ENCODE assay signal across 8 mouse cellular contexts in the genomic region with DNA sequence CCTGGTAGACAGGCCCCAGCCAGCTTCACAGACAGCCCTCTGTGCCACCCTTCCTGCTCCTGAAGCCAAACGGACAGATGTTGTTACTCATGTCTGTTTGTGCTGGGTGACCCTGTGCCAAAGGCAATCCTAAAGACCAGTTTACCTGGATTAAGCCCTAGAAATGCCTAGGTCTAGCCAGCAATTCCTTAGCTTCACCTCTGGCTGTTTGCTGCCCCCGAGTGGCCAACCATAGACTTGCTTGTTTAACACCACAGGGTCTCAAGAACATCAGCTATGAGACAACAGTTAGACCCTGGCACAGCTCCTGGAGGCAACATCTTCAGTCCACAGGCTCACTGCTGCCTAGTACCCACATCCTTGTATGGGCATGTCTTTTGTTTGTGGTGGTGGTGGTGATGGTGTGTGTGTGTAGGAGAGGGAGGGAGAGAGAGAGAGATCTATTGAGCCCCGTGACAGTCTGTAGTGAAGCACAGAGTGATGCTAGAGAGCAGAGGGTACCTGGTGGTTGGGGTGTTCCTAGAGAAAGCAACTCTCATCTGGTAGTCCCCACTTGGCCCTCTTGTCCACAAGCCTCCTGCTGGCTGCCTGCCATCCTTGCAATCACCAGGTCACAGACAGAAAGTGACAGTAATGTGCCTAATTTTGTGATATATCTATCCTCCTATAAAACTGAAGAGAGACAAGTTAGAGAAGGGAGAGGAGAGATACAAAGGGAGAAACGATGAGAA. TPM values are rescaled to one million over a fixed set of nuclear protein-coding genes. Genes with fewer than 3 reads are reported as not detected.
DNase-seq lines count a peak whose midpoint lies in the region; ATAC-seq and TF ChIP-seq lines count a peak whose summit lies in the region.

No protein-coding gene starts in this region.

- WGBS in embryonic facial prominence, embryonic 15.5 days, result 27% methylated on average over 4 of the region's 4 CpGs

- H3K9me3 ChIP-seq in ES-Bruce4 (replicated peaks; ENCODE audit: control insufficient read depth, insufficient read depth, low read length, poor library complexity, severe bottlenecking), result no peaks in the 10 kb centered on the region
- no peaks in the 10 kb centered on the region for H3K9me3 ChIP-seq in embryonic facial prominence, embryonic 15.5 days (replicated peaks)

- peaks cover 21% of the 10 kb centered on the region for H3K36me3 ChIP-seq in ES-Bruce4 (ENCODE audit: control insufficient read depth, insufficient read depth, low read length, poor library complexity, severe bottlenecking)
- H3K36me3 ChIP-seq in embryonic facial prominence, embryonic 15.5 days, result peaks cover 14% of the 10 kb centered on the region

- no peak for TF ChIP-seq EP300 in ES-Bruce4 (IDR thresholded peaks at IDR 0.05; ENCODE audit: insufficient read depth, low read depth, low read length)

- H3K9ac ChIP-seq in ES-Bruce4 (ENCODE audit: low read depth, poor library complexity, severe bottlenecking), result no peak overlapping the region
- no peak overlapping the region for H3K9ac ChIP-seq in embryonic facial prominence, embryonic 15.5 days

- intact Hi-C loops in heart, postnatal 36 days (cut with DNase I), result loop anchor here (1.0 kb wide), 2 partner anchors 16 to 79 kb away; no protein-coding TSS in a partner anchor

- H3K27me3 ChIP-seq in ES-Bruce4 (ENCODE audit: control insufficient read depth, insufficient read depth, low read length, poor library complexity, severe bottlenecking), result no peaks in the 10 kb centered on the region
- H3K27me3 ChIP-seq in embryonic facial prominence, embryonic 15.5 days, result no peaks in the 10 kb centered on the region

- H3K4me2 ChIP-seq in embryonic facial prominence, embryonic 15.5 days (replicated peaks), result no peak overlapping the region

- no peak for TF ChIP-seq POLR2A in ES-Bruce4 (IDR thresholded peaks at IDR 0.05; ENCODE audit: insufficient read depth, low read length)

- peak; percentile 43; the same call in 1 of the 2 replicates for ATAC-seq in embryonic facial prominence, embryonic 15.5 days (ENCODE audit: insufficient number of reproducible peaks, low FRiP score, low TSS enrichment, low read depth)

- peak; percentile 81 to 85 for DNase-seq in adrenal gland, postnatal 36 days
- DNase-seq in heart, postnatal 36 days, result peak; percentile 74 to 82
- peak; percentile 45 to 72 for DNase-seq in layer of hippocampus, adult 2 months (ENCODE audit: low spot score in 2 of 2)
- peak; percentile 80 for DNase-seq in lung, postnatal 25 days (ENCODE audit: low spot score)
- peak; percentile 72 to 85 for DNase-seq in right cerebral cortex, postnatal 10 days (ENCODE audit: low spot score in 2 of 2)
- peak; percentile 50 for DNase-seq in yolk sac, embryonic 10.5 days (ENCODE audit: low spot score)

- peak; percentile 85 for TF ChIP-seq CTCF in ES-Bruce4 (IDR thresholded peaks at IDR 0.05; ENCODE audit: low read depth, low read length)
- peak; percentile 87 for TF ChIP-seq CTCF in layer of hippocampus, adult 2 months (conservative IDR thresholded peaks at IDR 0.05)

- H3K4me3 ChIP-seq in ES-Bruce4 (ENCODE audit: low read depth, low read length), result no peak overlapping the region
- H3K4me3 ChIP-seq in embryonic facial prominence, embryonic 15.5 days (replicated peaks), result no peak overlapping the region
- no peak overlapping the region for H3K4me3 ChIP-seq in layer of hippocampus, adult 2 months

- no peak overlapping the region for H3K27ac ChIP-seq in ES-Bruce4 (ENCODE audit: insufficient read depth, low read length)
- 0 out of 2 replicates have a peak overlapping the region, but pooled peaks have one; percentile 34 for H3K27ac ChIP-seq in embryonic facial prominence, embryonic 15.5 days (replicated peaks)
- H3K27ac ChIP-seq in layer of hippocampus, adult 2 months, result no peak overlapping the region

- H3K4me1 ChIP-seq in ES-Bruce4 (ENCODE audit: control insufficient read depth, insufficient read depth, low read length), result no peaks in the 10 kb centered on the region
- no peaks in the 10 kb centered on the region for H3K4me1 ChIP-seq in embryonic facial prominence, embryonic 15.5 days

RNA-seq across cellular contexts. Expression of a gene that starts 7.8 kb away (rescaled TPM):
- 70.3 and 98.6 TPM in 2 replicates for polyA plus RNA-seq in ES-Bruce4 (2011; ENCODE audit: insufficient read depth, insufficient read length, low read depth, missing spikeins)
- 10 to 100 TPM; 22.5 to 23.3 TPM for total RNA-seq in adrenal gland, postnatal 36 days (2021)
- polyA plus RNA-seq in embryonic facial prominence, embryonic 15.5 days (2015; fragmentation: Nextera tagmentation; extraction: Ambion mirVana), result 49.5 and 52.3 TPM in 2 replicates
- 10 to 100 TPM; 78.9 to 97.0 TPM for total RNA-seq in heart, postnatal 36 days (2021)
- 10 to 100 TPM; 16.8 to 20.7 TPM for total RNA-seq in layer of hippocampus, adult 2 months (2021)

RNA-seq across cellular contexts. Expression of a gene that starts 14.9 kb away (rescaled TPM):
- polyA plus RNA-seq in ES-Bruce4 (2011; ENCODE audit: insufficient read depth, insufficient read length, low read depth, missing spikeins), result 3.4 and 4.6 TPM in 2 replicates
- 10 to 100 TPM; 28.8 to 36.4 TPM for total RNA-seq in adrenal gland, postnatal 36 days (2021)
- polyA plus RNA-seq in embryonic facial prominence, embryonic 15.5 days (2015; fragmentation: Nextera tagmentation; extraction: Ambion mirVana), result 6.0 and 10.0 TPM in 2 replicates
- total RNA-seq in heart, postnatal 36 days (2021), result 1 to 10 TPM; 5.0 to 5.8 TPM
- 1 to 10 TPM; 5.8 to 6.2 TPM for total RNA-seq in layer of hippocampus, adult 2 months (2021)

RNA-seq across cellular contexts. Expression of a gene that starts 25.5 kb away (rescaled TPM):
- 79.6 and 85.3 TPM in 2 replicates for polyA plus RNA-seq in ES-Bruce4 (2011; ENCODE audit: insufficient read depth, insufficient read length, low read depth, missing spikeins)
- total RNA-seq in adrenal gland, postnatal 36 days (2021), result 10 to 100 TPM; 28.3 to 30.6 TPM
- 26.1 and 27.5 TPM in 2 replicates for polyA plus RNA-seq in embryonic facial prominence, embryonic 15.5 days (2015; fragmentation: Nextera tagmentation; extraction: Ambion mirVana)
- total RNA-seq in heart, postnatal 36 days (2021), result 1 to 10 TPM; 5.8 to 8.3 TPM
- total RNA-seq in layer of hippocampus, adult 2 months (2021), result 10 to 100 TPM; 27.5 to 27.8 TPM

RNA-seq across cellular contexts. Expression of a gene that starts 25.5 kb away (rescaled TPM):
- 2.6 and 3.7 TPM in 2 replicates for polyA plus RNA-seq in ES-Bruce4 (2011; ENCODE audit: insufficient read depth, insufficient read length, low read depth, missing spikeins)
- total RNA-seq in adrenal gland, postnatal 36 days (2021), result 10 to 100 TPM; 14.8 to 19.9 TPM
- polyA plus RNA-seq in embryonic facial prominence, embryonic 15.5 days (2015; fragmentation: Nextera tagmentation; extraction: Ambion mirVana), result 8.0 and 9.7 TPM in 2 replicates
- 10 to 100 TPM; 25.6 to 32.5 TPM for total RNA-seq in heart, postnatal 36 days (2021)
- 1 to 10 TPM; 9.5 to 9.7 TPM for total RNA-seq in layer of hippocampus, adult 2 months (2021)

RNA-seq across cellular contexts. Expression of a gene that starts 32.9 kb away (rescaled TPM):
- 164 and 169 TPM in 2 replicates for polyA plus RNA-seq in ES-Bruce4 (2011; ENCODE audit: insufficient read depth, insufficient read length, low read depth, missing spikeins)
- 10 to 100 TPM; 19.5 to 28.9 TPM for total RNA-seq in adrenal gland, postnatal 36 days (2021)
- 43.7 and 53.5 TPM in 2 replicates for polyA plus RNA-seq in embryonic facial prominence, embryonic 15.5 days (2015; fragmentation: Nextera tagmentation; extraction: Ambion mirVana)
- 10 to 100 TPM; 12.5 to 14.3 TPM for total RNA-seq in heart, postnatal 36 days (2021)
- total RNA-seq in layer of hippocampus, adult 2 months (2021), result 10 to 100 TPM; 40.3 to 43.1 TPM

Comparison
In these comparisons a context has a peak if more than half of its experiments do, and no peak if none do; other contexts are left out.
1. RNA of a gene that starts 14.9 kb away (total RNA-seq): 28.8 to 36.4 TPM in adrenal gland, postnatal 36 days; 5.8 to 6.2 TPM in layer of hippocampus, adult 2 months and 5.0 to 5.8 TPM in heart, postnatal 36 days; every median in the first group is over 4 times any median in the second.
2. Peak in every context shown above with its lines, with median percentiles within 50 percentile points of each other: DNase-seq.